Mouse (Mus musculus) intestine, embryonic 14.5 days (tissue): Measurements from ENCODE around the gene Dda1. TPM values are rescaled to one million over a fixed set of nuclear protein-coding genes. Genes with fewer than 3 reads are reported as not detected.
"Not testable (repeated sequence)": the region's sequence is repeated elsewhere in the genome, so short reads cannot be mapped to it uniquely, and the experiment has no call there.

Experiments
- ATAC-seq: fragments of 200-750 bp; cut with Nextera tagmentation; replicated peaks from 2 replicates; pipeline ENCODE4 v1.8.0; 2017; ENCODE audit warnings: low read depth, moderate number of reproducible peaks, moderate TSS enrichment, moderate library complexity; ENCODE audit not compliant: low FRiP score, low TSS enrichment
- DNase-seq: peaks from one replicate; pipeline ENCODE4 v3.0.0-alpha.2; 2018; ENCODE audit warnings: low spot score
- H3K27ac ChIP-seq: fragments of 300-500 bp; sonication (generic); 2 replicates; pipeline ENCODE4 v1.5.1; 2014; ENCODE audit warnings: low read depth, mild to moderate bottlenecking, control low read depth
- H3K27me3 ChIP-seq: fragments of 300-500 bp; sonication (generic); replicated peaks from 2 replicates; pipeline ENCODE4 v1.6.1; 2014; ENCODE audit warnings: low read length, control low read depth; ENCODE audit not compliant: control insufficient read depth, insufficient read depth
- H3K36me3 ChIP-seq: fragments of 300-500 bp; sonication (generic); 2 replicates; pipeline ENCODE4 v1.6.1; 2014; ENCODE audit warnings: low read length, control low read depth; ENCODE audit not compliant: control insufficient read depth, insufficient read depth
- H3K4me1 ChIP-seq: fragments of 300-500 bp; sonication (generic); replicated peaks from 2 replicates; pipeline ENCODE4 v1.6.1; 2014; ENCODE audit warnings: low read length, control low read depth, mixed read lengths; ENCODE audit not compliant: control insufficient read depth, insufficient read depth
- H3K4me2 ChIP-seq: fragments of 300-500 bp; sonication (generic); 2 replicates; pipeline ENCODE4 v1.6.1; 2014; ENCODE audit warnings: low read length
- H3K4me3 ChIP-seq: fragments of 300-500 bp; sonication (generic); 2 replicates; pipeline ENCODE4 v1.5.1; 2014; ENCODE audit warnings: low read depth, low read length, control low read depth, mixed read lengths
- H3K9ac ChIP-seq: fragments of 300-500 bp; sonication (generic); 2 replicates; pipeline ENCODE4 v1.6.1; 2014; ENCODE audit warnings: mild to moderate bottlenecking, low read length
- H3K9me3 ChIP-seq: fragments of 300-500 bp; sonication (generic); 2 replicates; pipeline ENCODE4 v1.6.1; 2016; ENCODE audit warnings: low read length, control low read depth; ENCODE audit not compliant: control insufficient read depth
- WGBS: fragments of 180-500 bp; shearing (Covaris S2); extraction: QIAGEN DNeasy Blood & Tissue Kit; methylation state at CpG from one replicate; pipeline ENCODE4 v1.1.7; 2014; 5-methylcytosine and 5-hydroxymethylcytosine counted together
- polyA plus RNA-seq: library from polyadenylated mRNA; unstranded; fragments of >200 nt; fragmentation: Nextera tagmentation; extraction: Ambion mirVana; gene quantifications from 2 replicates; pipeline ENCODE4 v1.2.1, GENCODE M21; 2014

Dda1 gene
- polyA plus RNA-seq: 102 TPM in 2 replicates

- 1% methylated on average over 51 of the region's 52 CpGs for WGBS
- Histone ChIP-seq H3K9me3 (no peaks in the 10 kb centered on the region), H3K27me3 (no peaks in the 10 kb centered on the region), H3K4me2 (peak within 1 kb of the TSS; percentile 95), H3K4me3 (peak within 1 kb of the TSS; percentile 80), H3K36me3 (peaks cover 31% of the 10 kb centered on the region), H3K4me1 (peaks cover 14% of the 10 kb centered on the region), H3K9ac (peak within 1 kb of the TSS; percentile 67), H3K27ac (peak within 1 kb of the TSS; percentile 57; the same call in 1 of the 2 replicates)
- DNase-seq (peak; percentile 93), ATAC-seq (peak; percentile 87)
Measured at GRCm38 (mm10) chr8:71468916-71469315, at the start of gene Dda1. Gene Dda1 (plus strand): TSS chr8:71469199.

GRCm38 (mm10) chr8:71422121-71422520 lies 46.9 kb upstream of the Dda1 start:
- Histone ChIP-seq H3K9me3 (no peaks in the 10 kb centered on the region), H3K27ac (no peak overlapping the region), H3K9ac (no peak overlapping the region), H3K4me2 (no peak overlapping the region), H3K4me1 (no peaks in the 10 kb centered on the region), H3K27me3 (no peaks in the 10 kb centered on the region), H3K4me3 (no peak overlapping the region), H3K36me3 (no peaks in the 10 kb centered on the region)
- DNase-seq (no peak), ATAC-seq (no peak)

GRCm38 (mm10) chr8:71432935-71433334 lies 36.1 kb upstream of the Dda1 start:
- not testable (repeated sequence) for H3K9me3 ChIP-seq, H3K36me3 ChIP-seq, H3K4me1 ChIP-seq, H3K27ac ChIP-seq, H3K27me3 ChIP-seq, H3K9ac ChIP-seq, DNase-seq, H3K4me3 ChIP-seq, ATAC-seq, H3K4me2 ChIP-seq
- 96% methylated on average over 1 of the region's 1 CpGs for WGBS

- Histone ChIP-seq H3K9ac (no peak overlapping the region), H3K4me1 (no peaks in the 10 kb centered on the region), H3K27me3 (0 out of 2 replicates have a peak, but pooled peaks cover 3% of the 10 kb centered on the region), H3K27ac (no peak overlapping the region), H3K4me3 (no peak overlapping the region), H3K9me3 (no peaks in the 10 kb centered on the region), H3K36me3 (no peaks in the 10 kb centered on the region), H3K4me2 (no peak overlapping the region)
- 52% methylated on average over 3 of the region's 3 CpGs for WGBS
- DNase-seq: no peak
- no peak for ATAC-seq
Measured at GRCm38 (mm10) chr8:71437041-71437440, 32.0 kb upstream of the Dda1 start.

GRCm38 (mm10) chr8:71441404-71441803 lies 27.6 kb upstream of the Dda1 start:
- Histone ChIP-seq H3K27ac (no peak overlapping the region), H3K4me1 (no peaks in the 10 kb centered on the region), H3K9me3 (no peaks in the 10 kb centered on the region), H3K36me3 (no peaks in the 10 kb centered on the region), H3K9ac (no peak overlapping the region), H3K4me2 (no peak overlapping the region), H3K27me3 (0 out of 2 replicates have a peak, but pooled peaks cover 4% of the 10 kb centered on the region), H3K4me3 (no peak overlapping the region)
- DNase-seq: peak; percentile 71
- ATAC-seq: 0 out of 2 replicates have a peak, but pooled peaks have one; percentile 50
- WGBS: under 1% methylated on average over 7 of the region's 7 CpGs

- Histone ChIP-seq H3K27ac (no peak overlapping the region), H3K4me3 (no peak overlapping the region), H3K36me3 (no peaks in the 10 kb centered on the region), H3K27me3 (0 out of 2 replicates have a peak, but pooled peaks cover 4% of the 10 kb centered on the region), H3K4me1 (no peaks in the 10 kb centered on the region), H3K9me3 (no peaks in the 10 kb centered on the region), H3K4me2 (no peak overlapping the region), H3K9ac (no peak overlapping the region)
- 85% methylated on average over 7 of the region's 7 CpGs for WGBS
- DNase-seq (no peak), ATAC-seq (no peak)
Measured at GRCm38 (mm10) chr8:71445096-71445495, 23.9 kb upstream of the Dda1 start.

GRCm38 (mm10) chr8:71451337-71451736 lies 17.7 kb upstream of the Dda1 start:
- WGBS: 67% methylated on average over 4 of the region's 4 CpGs

GRCm38 (mm10) chr8:71451777-71452176 lies 17.2 kb upstream of the Dda1 start:
- Histone ChIP-seq H3K9ac (no peak overlapping the region), H3K4me1 (no peaks in the 10 kb centered on the region), H3K36me3 (no peaks in the 10 kb centered on the region), H3K27ac (no peak overlapping the region), H3K4me2 (no peak overlapping the region), H3K4me3 (no peak overlapping the region), H3K9me3 (no peaks in the 10 kb centered on the region), H3K27me3 (no peaks in the 10 kb centered on the region)
- peak; percentile 53 for DNase-seq
- ATAC-seq: no peak
- 42% methylated on average over 11 of the region's 11 CpGs for WGBS

More at GRCm38 (mm10) chr8:71451337-71451736, 17.7 kb upstream of the Dda1 start:
- H3K27ac ChIP-seq: no peak overlapping the region
- H3K9me3 ChIP-seq: no peaks in the 10 kb centered on the region
- H3K4me2 ChIP-seq: no peak overlapping the region
- no peaks in the 10 kb centered on the region for H3K4me1 ChIP-seq
- ATAC-seq: no peak
- H3K36me3 ChIP-seq: no peaks in the 10 kb centered on the region
- DNase-seq: no peak
- H3K4me3 ChIP-seq: no peak overlapping the region
- H3K27me3 ChIP-seq: no peaks in the 10 kb centered on the region
- no peak overlapping the region for H3K9ac ChIP-seq

GRCm38 (mm10) chr8:71452669-71453068 lies 16.3 kb upstream of the Dda1 start:
- Histone ChIP-seq H3K36me3 (no peaks in the 10 kb centered on the region), H3K4me3 (no peak overlapping the region), H3K27me3 (no peaks in the 10 kb centered on the region), H3K9ac (no peak overlapping the region), H3K9me3 (no peaks in the 10 kb centered on the region), H3K4me1 (no peaks in the 10 kb centered on the region), H3K27ac (no peak overlapping the region), H3K4me2 (no peak overlapping the region)
- DNase-seq: peak; percentile 27
- no peak for ATAC-seq
- WGBS: 67% methylated on average over 2 of the region's 2 CpGs
